Mouse (Mus musculus) embryonic facial prominence, embryonic 14.5 days (tissue): ENCODE data around the gene Xbp1. TPM values are rescaled to one million over a fixed set of nuclear protein-coding genes. Genes with fewer than 3 reads are reported as not detected.
A peak's percentile ranks its signal among the peaks of the same experiment; 100 is the strongest.

Experiments
- ATAC-seq: fragments of 200-750 bp; cut with Nextera tagmentation; 2 replicates; pipeline ENCODE4 v1.8.0; 2017; ENCODE audit warnings: low read depth, moderate number of reproducible peaks, moderate TSS enrichment
- DNase-seq: peaks from one replicate; pipeline ENCODE4 v3.0.0-alpha.2; 2015; ENCODE audit warnings: low spot score
- H3K27ac ChIP-seq: fragments of 300-500 bp; sonication (generic); replicated peaks from 2 replicates; pipeline ENCODE4 v1.5.1; 2014; ENCODE audit warnings: low read depth, mild to moderate bottlenecking, low read length, moderate library complexity
- H3K27me3 ChIP-seq: fragments of 300-500 bp; sonication (generic); replicated peaks from 2 replicates; pipeline ENCODE4 v1.6.1; 2014; ENCODE audit warnings: low read length; ENCODE audit not compliant: control insufficient read depth, insufficient read depth
- H3K36me3 ChIP-seq: fragments of 300-500 bp; sonication (generic); 2 replicates; pipeline ENCODE4 v1.6.1; 2014; ENCODE audit warnings: low read length, mixed read lengths; ENCODE audit not compliant: control insufficient read depth, insufficient read depth
- H3K4me1 ChIP-seq: fragments of 300-500 bp; sonication (generic); 2 replicates; pipeline ENCODE4 v1.6.1; 2014; ENCODE audit warnings: antibody characterized with exemption, low read length; ENCODE audit not compliant: control insufficient read depth, insufficient read depth
- H3K4me2 ChIP-seq: fragments of 300-500 bp; sonication (generic); 2 replicates; pipeline ENCODE4 v1.6.1; 2014; ENCODE audit warnings: low read depth, mild to moderate bottlenecking, low read length, moderate library complexity, mixed read lengths
- H3K4me3 ChIP-seq: fragments of 300-500 bp; sonication (generic); 2 replicates; pipeline ENCODE4 v1.5.1; 2014; ENCODE audit warnings: low read depth, mild to moderate bottlenecking, low read length
- H3K9ac ChIP-seq: fragments of 300-500 bp; sonication (generic); 2 replicates; pipeline ENCODE4 v1.6.1; 2014; ENCODE audit warnings: low read depth, mild to moderate bottlenecking, low read length, moderate library complexity, mixed read lengths
- H3K9me3 ChIP-seq: fragments of 300-500 bp; sonication (generic); 2 replicates; pipeline ENCODE4 v1.6.1; 2016; ENCODE audit warnings: low read length; ENCODE audit not compliant: control insufficient read depth
- WGBS: fragments of 180-500 bp; shearing (Covaris S2); extraction: QIAGEN DNeasy Blood & Tissue Kit; methylation state at CpG from one replicate; pipeline ENCODE4 v1.1.7; 2014; 5-methylcytosine and 5-hydroxymethylcytosine counted together
- polyA plus RNA-seq: library from polyadenylated mRNA; unstranded; fragments of >200 nt; fragmentation: Nextera tagmentation; extraction: Ambion mirVana; gene quantifications from 2 replicates; pipeline ENCODE4 v1.2.1, GENCODE M21; 2014

The Xbp1 gene
- polyA plus RNA-seq, 1 experiment from 2014 or later, result 223 TPM

DNA sequence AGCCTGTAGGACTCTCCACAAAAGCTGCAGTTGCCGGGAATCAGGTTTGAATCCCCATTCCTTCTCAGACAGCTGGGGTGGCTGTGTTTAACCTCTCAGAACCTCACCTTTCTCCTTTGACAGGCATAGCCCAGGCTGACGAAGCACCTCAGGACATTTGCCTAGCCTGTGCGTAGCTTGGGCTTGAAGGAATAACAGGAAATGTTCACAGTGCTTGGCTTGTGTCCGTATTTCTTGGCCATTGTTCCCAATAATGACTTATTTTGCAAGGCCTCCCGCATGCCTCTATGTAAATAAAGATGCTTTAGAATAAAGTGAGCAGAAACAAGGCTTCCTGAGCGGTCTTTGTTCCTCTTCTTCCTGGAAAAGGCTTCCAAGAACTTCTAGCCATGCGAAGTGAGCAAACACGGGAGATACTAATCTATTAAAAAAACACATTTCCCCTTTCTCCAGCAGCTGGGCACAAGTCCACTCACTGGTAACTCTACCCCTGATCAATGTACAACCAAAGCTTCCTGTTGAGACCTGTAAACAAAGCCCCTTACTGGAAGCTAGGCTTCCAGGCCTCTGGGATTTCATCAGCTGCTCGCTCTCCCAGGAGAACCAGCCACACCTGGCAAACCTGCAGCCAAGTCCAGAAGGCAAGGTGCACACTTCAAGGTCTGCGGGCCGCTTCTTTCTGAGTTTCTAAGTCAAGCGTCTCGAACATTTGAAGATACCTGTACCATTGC lies 21.4 kb upstream of the Xbp1 start:
- Histone ChIP-seq H3K27ac (peak overlapping the region; percentile 48), H3K9ac (no peak overlapping the region), H3K36me3 (no peaks in the 10 kb centered on the region), H3K4me1 (no peaks in the 10 kb centered on the region), H3K4me3 (no peak overlapping the region), H3K4me2 (no peak overlapping the region), H3K9me3 (no peaks in the 10 kb centered on the region), H3K27me3 (no peaks in the 10 kb centered on the region)
- DNase-seq, result peak; percentile 57
- peak; percentile 82; the same call in 1 of the 2 replicates for ATAC-seq
- WGBS, result 59% methylated on average over 13 of the region's 13 CpGs

- no peaks in the 10 kb centered on the region for H3K4me1 ChIP-seq
- ATAC-seq (no peak), DNase-seq (no peak)
- no peaks in the 10 kb centered on the region for H3K9me3 ChIP-seq
- H3K27me3 ChIP-seq, result no peaks in the 10 kb centered on the region
- no peaks in the 10 kb centered on the region for H3K36me3 ChIP-seq
- no peak overlapping the region; the same call in 1 of the 2 replicates for H3K27ac ChIP-seq
- H3K9ac ChIP-seq, result no peak overlapping the region
- no peak overlapping the region for H3K4me2 ChIP-seq
- H3K4me3 ChIP-seq, result no peak overlapping the region
- 69% methylated on average over 11 of the region's 11 CpGs for WGBS
Observed at GRCm38 (mm10) chr11:5499961-5500644, 20.4 kb upstream of the Xbp1 start.

DNA sequence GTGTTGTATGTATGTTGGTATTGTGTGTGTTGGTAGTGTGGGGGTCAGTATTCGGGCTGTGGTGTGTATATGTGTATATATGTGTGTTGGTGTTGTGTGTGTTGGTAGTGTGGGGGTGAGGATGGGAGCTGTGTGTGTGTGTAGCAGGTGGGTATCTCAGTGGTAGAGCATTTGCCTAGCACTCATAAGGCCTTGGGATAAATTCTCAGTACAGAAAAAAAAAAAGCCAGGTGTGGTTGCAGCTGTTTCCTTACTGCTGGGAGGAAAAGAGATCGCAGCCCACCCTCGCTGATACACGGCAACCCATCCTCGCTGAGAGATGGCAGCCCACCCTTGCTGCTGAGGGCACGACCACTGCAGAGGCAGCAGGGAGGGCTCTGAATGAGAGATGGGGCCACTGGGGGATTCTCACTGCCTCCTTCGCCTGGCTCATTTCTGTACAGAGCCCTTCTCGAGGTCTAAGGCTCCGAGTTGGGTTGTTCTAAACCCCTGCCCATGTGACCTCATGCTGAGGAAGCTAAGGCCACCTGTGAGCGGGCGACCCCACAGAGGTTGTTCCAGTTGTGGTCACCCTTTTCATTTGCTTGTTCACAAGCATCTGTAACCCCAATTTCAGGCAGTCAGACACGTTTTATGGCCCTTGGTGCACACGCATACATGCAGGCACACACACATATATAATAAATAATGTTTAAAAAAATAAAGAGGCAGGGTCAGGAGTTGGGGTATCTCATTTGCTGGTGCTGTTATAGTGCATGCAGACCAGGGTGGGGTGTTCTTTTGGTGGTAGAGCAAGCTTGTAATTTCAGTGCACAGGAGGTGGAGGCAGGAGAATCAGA lies 19.3 kb upstream of the Xbp1 start:
- no peaks in the 10 kb centered on the region for H3K36me3 ChIP-seq
- no peak overlapping the region for H3K4me2 ChIP-seq
- no peak overlapping the region for H3K9ac ChIP-seq
- no peak overlapping the region for H3K27ac ChIP-seq
- H3K4me3 ChIP-seq, result no peak overlapping the region
- no peaks in the 10 kb centered on the region for H3K9me3 ChIP-seq
- ATAC-seq (no peak), DNase-seq (no peak)
- 74% methylated on average over 13 of the region's 13 CpGs for WGBS
- no peaks in the 10 kb centered on the region for H3K27me3 ChIP-seq
- H3K4me1 ChIP-seq, result peaks cover 3% of the 10 kb centered on the region; the same call in 1 of the 2 replicates

- H3K27me3 ChIP-seq, result no peaks in the 10 kb centered on the region
- H3K27ac ChIP-seq, result no peak overlapping the region
- H3K36me3 ChIP-seq, result no peaks in the 10 kb centered on the region
- no peaks in the 10 kb centered on the region for H3K9me3 ChIP-seq
- no peak overlapping the region for H3K4me2 ChIP-seq
- peaks cover 3% of the 10 kb centered on the region; the same call in 1 of the 2 replicates for H3K4me1 ChIP-seq
- no peak overlapping the region for H3K9ac ChIP-seq
- ATAC-seq (no peak), DNase-seq (no peak)
- no peak overlapping the region for H3K4me3 ChIP-seq
- 83% methylated on average over 10 of the region's 10 CpGs for WGBS
Observed at GRCm38 (mm10) chr11:5502351-5503051, 18.0 kb upstream of the Xbp1 start.

DNA sequence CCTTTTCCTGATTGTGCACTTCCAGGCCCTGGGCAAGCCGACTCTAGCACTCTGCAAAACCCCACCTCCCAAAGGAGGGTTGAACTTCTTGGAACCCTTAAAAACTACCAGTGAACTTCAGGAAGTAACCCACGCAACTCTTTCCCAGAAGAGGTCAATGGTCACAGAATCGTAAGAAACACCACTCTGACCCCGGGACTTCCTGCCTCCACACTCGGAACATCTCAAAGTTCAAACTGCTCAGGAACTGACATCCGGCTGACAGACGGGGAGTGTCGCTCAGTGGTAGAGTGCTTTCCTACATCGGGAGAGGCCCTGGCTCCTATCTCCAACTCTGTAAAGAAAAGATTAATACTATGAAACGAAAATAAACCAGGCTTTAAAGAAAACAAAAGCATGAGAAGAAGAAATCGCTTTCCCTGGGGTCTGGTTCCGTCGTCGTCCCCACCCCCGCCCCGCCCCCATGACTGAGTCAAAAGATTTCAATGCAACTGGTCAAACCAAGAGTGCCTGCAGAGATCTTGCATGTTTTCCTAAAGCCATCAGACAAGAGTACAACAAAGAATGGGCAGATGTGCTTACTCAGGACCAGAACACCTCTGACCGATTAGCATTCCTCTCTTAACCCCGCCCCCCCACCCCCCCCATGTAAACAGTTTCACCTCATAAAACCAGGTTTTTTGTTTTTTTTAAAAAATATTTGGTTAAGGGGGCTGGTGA lies 14.4 kb upstream of the Xbp1 start:
- DNase-seq (peak; percentile 16), ATAC-seq (no peak)
- no peak overlapping the region for H3K9ac ChIP-seq
- no peaks in the 10 kb centered on the region for H3K36me3 ChIP-seq
- H3K4me2 ChIP-seq, result peak overlapping the region; percentile 36
- peaks cover 3% of the 10 kb centered on the region; the same call in 1 of the 2 replicates for H3K4me1 ChIP-seq
- no peak overlapping the region for H3K27ac ChIP-seq
- no peaks in the 10 kb centered on the region for H3K27me3 ChIP-seq
- H3K9me3 ChIP-seq, result no peaks in the 10 kb centered on the region
- H3K4me3 ChIP-seq, result peak overlapping the region; percentile 19
- 21% methylated on average over 18 of the region's 18 CpGs for WGBS

- 82% methylated on average over 8 of the region's 8 CpGs for WGBS
- H3K4me2 ChIP-seq, result no peak overlapping the region
- no peaks in the 10 kb centered on the region for H3K36me3 ChIP-seq
- no peak for DNase-seq
- peaks cover 3% of the 10 kb centered on the region; the same call in 1 of the 2 replicates for H3K4me1 ChIP-seq
- H3K9ac ChIP-seq, result no peak overlapping the region
- no peaks in the 10 kb centered on the region for H3K27me3 ChIP-seq
- ATAC-seq, result no peak
- H3K4me3 ChIP-seq, result no peak overlapping the region
- H3K27ac ChIP-seq, result no peak overlapping the region
- no peaks in the 10 kb centered on the region for H3K9me3 ChIP-seq
Observed at GRCm38 (mm10) chr11:5509215-5510098, 11.0 kb upstream of the Xbp1 start.

GRCm38 (mm10) chr11:5510099-5510391 lies 10.4 kb upstream of the Xbp1 start:
- 67% methylated on average over 5 of the region's 5 CpGs for WGBS
- no peak for ATAC-seq

More at GRCm38 (mm10) chr11:5510099-5510391, 10.4 kb upstream of the Xbp1 start:
- Histone ChIP-seq H3K36me3 (no peaks in the 10 kb centered on the region), H3K9me3 (no peaks in the 10 kb centered on the region), H3K27me3 (no peaks in the 10 kb centered on the region), H3K27ac (no peak overlapping the region), H3K9ac (no peak overlapping the region), H3K4me2 (no peak overlapping the region), H3K4me3 (no peak overlapping the region), H3K4me1 (peaks cover 3% of the 10 kb centered on the region; the same call in 1 of the 2 replicates)
- DNase-seq, result no peak
